14 mouse cellular contexts compared by ENCODE assay signal in genomic region chr7:68696908-68697307, GRCm38 (mm10). TPM values are rescaled to one million over a fixed set of nuclear protein-coding genes. Genes with fewer than 3 reads are reported as not detected.
DNase-seq lines count a peak whose midpoint lies in the region; ATAC-seq and TF ChIP-seq lines count a peak whose summit lies in the region.
"Had no signal": no experiment of that assay in that cellular context is flagged by ENCODE, and none has a peak within 500 bp of the region (broad histone marks: within the 10 kb centered on the region; RNA-seq: fewer than 3 reads in every experiment).

No protein-coding gene starts in this region.

- no peak overlapping the region for H3K9ac ChIP-seq in ES-E14 (ENCODE audit: insufficient read depth, low read depth, low read length, poor library complexity, severe bottlenecking)
- H3K9ac ChIP-seq in lung, postnatal 0 days (replicated peaks; ENCODE audit: low read depth): no peak overlapping the region
- H3K9ac ChIP-seq: embryonic facial prominence, embryonic 13.5 days had no signal

- TF ChIP-seq CTCF in lung, postnatal 0 days (IDR thresholded peaks at IDR 0.05): no peak

- peak; percentile 17; the same call in 1 of the 2 replicates for TF ChIP-seq EP300 in lung, postnatal 0 days (IDR thresholded peaks at IDR 0.05)

- no peaks in the 10 kb centered on the region for H3K27me3 ChIP-seq in lung, postnatal 0 days (replicated peaks; ENCODE audit: insufficient read depth, low read length)
- H3K27me3 ChIP-seq: embryonic facial prominence, embryonic 13.5 days; megakaryocyte, embryonic 14.5 days had no signal

- in situ Hi-C loops in ES-E14 (cut with MboI; ENCODE audit: low sequenced_read_pairs in 2 of 2, unreplicated experiment in 2 of 2): no loop called here

- peak; percentile 44 to 58 for DNase-seq in cerebellum, postnatal 10 days
- no peak for DNase-seq in cerebellum, adult 18-20 months
- DNase-seq in ES-E14 (ENCODE audit: low read depth, low spot score): no peak
- peak; percentile 70 for DNase-seq in kidney, postnatal 14 days
- peak; percentile 79 for DNase-seq in lung, postnatal 0 days (ENCODE audit: low spot score)
- no peak for DNase-seq in adrenal gland, postnatal 14 days
- DNase-seq in gastrocnemius, postnatal 4 days (ENCODE audit: low spot score in 2 of 2): no peak
- DNase-seq in spleen, adult 12 weeks (ENCODE audit: low spot score): no peak
- DNase-seq: heart, adult 11 months; heart, postnatal 4 days; layer of hippocampus, postnatal 36 days had no signal

- H3K9me3 ChIP-seq in ES-E14 (ENCODE audit: control insufficient read depth, insufficient read depth, low read depth, low read length): no peaks in the 10 kb centered on the region
- H3K9me3 ChIP-seq in lung, postnatal 0 days (ENCODE audit: low read length): no peaks in the 10 kb centered on the region
- H3K9me3 ChIP-seq: embryonic facial prominence, embryonic 13.5 days had no signal

- no peak overlapping the region for H3K4me3 ChIP-seq in ES-E14 (ENCODE audit: insufficient read depth in 1 of 2, low read depth in 1 of 2, low read length in 2 of 2, poor library complexity in 1 of 2, severe bottlenecking in 1 of 2)
- H3K4me3 ChIP-seq in lung, postnatal 0 days (ENCODE audit: low read depth, low read length): no peak overlapping the region
- H3K4me3 ChIP-seq: embryonic facial prominence, embryonic 13.5 days; megakaryocyte, embryonic 14.5 days had no signal

- no peak overlapping the region for H3K27ac ChIP-seq in ES-E14 (ENCODE audit: insufficient read depth, low read depth, low read length, poor library complexity, severe bottlenecking)
- no peak overlapping the region for H3K27ac ChIP-seq in lung, postnatal 0 days (ENCODE audit: low read length)
- H3K27ac ChIP-seq: embryonic facial prominence, embryonic 13.5 days had no signal

- no peaks in the 10 kb centered on the region for H3K4me1 ChIP-seq in ES-E14 (ENCODE audit: control insufficient read depth in 2 of 2, insufficient read depth in 2 of 2, low read length in 2 of 2, poor library complexity in 1 of 2)
- H3K4me1 ChIP-seq in lung, postnatal 0 days (ENCODE audit: insufficient read depth, low read depth, low read length): 0 out of 2 replicates have a peak, but pooled peaks cover 3% of the 10 kb centered on the region
- H3K4me1 ChIP-seq: embryonic facial prominence, embryonic 13.5 days; megakaryocyte, embryonic 14.5 days had no signal

- peak; percentile 92 for ATAC-seq in lung, postnatal 0 days

- no peaks in the 10 kb centered on the region for H3K36me3 ChIP-seq in ES-E14 (ENCODE audit: control insufficient read depth, insufficient read depth, low read length, poor library complexity, severe bottlenecking)
- no peaks in the 10 kb centered on the region for H3K36me3 ChIP-seq in lung, postnatal 0 days (ENCODE audit: insufficient read depth, low read length)
- H3K36me3 ChIP-seq: embryonic facial prominence, embryonic 13.5 days had no signal

- 36% methylated on average over 6 of the region's 6 CpGs for WGBS in lung, postnatal 0 days

- no peak overlapping the region for H3K4me2 ChIP-seq in lung, postnatal 0 days (replicated peaks; ENCODE audit: low read depth, low read length)
- H3K4me2 ChIP-seq: embryonic facial prominence, embryonic 13.5 days had no signal

TF ChIP-seq in ES-E14, 5 proteins besides CTCF, POLR2A, EP300 and RAD21:
- no peak for TF ChIP-seq ZC3H11A (IDR thresholded peaks at IDR 0.05; ENCODE audit: borderline replicate concordance, low read depth, low read length)
- no peak for TF ChIP-seq CHD2 (IDR thresholded peaks at IDR 0.05; ENCODE audit: low read depth, low read length)
- TF ChIP-seq MAFK (IDR thresholded peaks at IDR 0.05; ENCODE audit: insufficient read depth, low read depth, low read length): peak; percentile 40; the same call in 1 of the 2 replicates

RNA-seq across cellular contexts. Expression of gene Arrdc4, which starts 52.1 kb away (rescaled TPM):
- total RNA-seq in ES-E14 (2012; rRNA removed): 40.6 and 41.9 TPM in 2 replicates
- polyA plus RNA-seq in lung, postnatal 0 days (2015; fragmentation: Nextera tagmentation; extraction: Ambion mirVana): 28.2 and 34.6 TPM in 2 replicates
- total RNA-seq in adrenal gland, postnatal 14 days (2021): 17.6 and 25.2 TPM in 2 replicates
- 10 to 100 TPM; 15.6 to 15.9 TPM for total RNA-seq in gastrocnemius, postnatal 4 days (2021)
- total RNA-seq: MEL had no signal

Comparison
In these comparisons a context has a peak if more than half of its experiments do, and no peak if none do; other contexts are left out.
1. DNase-seq: peak in cerebellum, postnatal 10 days (2 of 2), kidney, postnatal 14 days (single experiment) and lung, postnatal 0 days (single experiment); none in cerebellum, adult 18-20 months (0 of 2), ES-E14 (single experiment), adrenal gland, postnatal 14 days (single experiment), gastrocnemius, postnatal 4 days (0 of 2) and spleen, adult 12 weeks (single experiment).